Mouse (Mus musculus) brain, adult 2 months (tissue): Measurements from ENCODE around the gene Hcrtr1.

Experiments used
- DNase-seq: peaks from one replicate; pipeline ENCODE4 v3.0.0; 2011; ENCODE audit warnings: low read depth, low spot score

Gene Hcrtr1

GRCm38 (mm10) chr4:130139214-130139492, at the start of gene Hcrtr1:
Hcrtr1 (minus strand) TSS chr4:130139359.
- no peak for DNase-seq

GRCm38 (mm10) chr4:130188806-130189297, 49.7 kb upstream of the Hcrtr1 start:
- peak; percentile 85 for DNase-seq

- DNase-seq, result peak; percentile 36
These were observed 47.7 kb upstream of the Hcrtr1 start for GRCm38 (mm10) chr4:130186891-130187290.

- DNase-seq, result no peak
These were observed 47.3 kb upstream of the Hcrtr1 start for GRCm38 (mm10) chr4:130186450-130186849.

- DNase-seq, result no peak
These were observed 44.7 kb upstream of the Hcrtr1 start for GRCm38 (mm10) chr4:130183879-130184278.

- no peak for DNase-seq
These were observed 43.9 kb upstream of the Hcrtr1 start for GRCm38 (mm10) chr4:130183023-130183422.

- DNase-seq, result no peak
These were observed 42.7 kb upstream of the Hcrtr1 start for GRCm38 (mm10) chr4:130181886-130182285.

GRCm38 (mm10) chr4:130180909-130181602, 41.9 kb upstream of the Hcrtr1 start:
- DNase-seq, result no peak

GRCm38 (mm10) chr4:130179876-130180275, 40.7 kb upstream of the Hcrtr1 start:
- DNase-seq, result no peak

- no peak for DNase-seq
These were observed 38.4 kb upstream of the Hcrtr1 start for GRCm38 (mm10) chr4:130177536-130177935.

GRCm38 (mm10) chr4:130177087-130177486, 37.9 kb upstream of the Hcrtr1 start:
- DNase-seq, result no peak

GRCm38 (mm10) chr4:130176156-130176720, 37.1 kb upstream of the Hcrtr1 start:
- no peak for DNase-seq

GRCm38 (mm10) chr4:130175072-130175711, 36.0 kb upstream of the Hcrtr1 start, which contains the start of gene Tinagl1:
Tinagl1 (minus strand) TSS chr4:130175122.
- no peak for DNase-seq

- no peak for DNase-seq
These were observed 35.3 kb upstream of the Hcrtr1 start for GRCm38 (mm10) chr4:130174335-130175031.

- no peak for DNase-seq
These were observed 34.8 kb upstream of the Hcrtr1 start for GRCm38 (mm10) chr4:130173911-130174311.

GRCm38 (mm10) chr4:130173060-130173822, 34.1 kb upstream of the Hcrtr1 start:
- DNase-seq, result no peak

GRCm38 (mm10) chr4:130171951-130172765, 33.0 kb upstream of the Hcrtr1 start:
- DNase-seq, result no peak

GRCm38 (mm10) chr4:130170362-130170761, 31.2 kb upstream of the Hcrtr1 start:
- DNase-seq, result no peak

- DNase-seq, result no peak
These were observed 30.3 kb upstream of the Hcrtr1 start for GRCm38 (mm10) chr4:130169411-130169971.
